In the genomic region with DNA sequence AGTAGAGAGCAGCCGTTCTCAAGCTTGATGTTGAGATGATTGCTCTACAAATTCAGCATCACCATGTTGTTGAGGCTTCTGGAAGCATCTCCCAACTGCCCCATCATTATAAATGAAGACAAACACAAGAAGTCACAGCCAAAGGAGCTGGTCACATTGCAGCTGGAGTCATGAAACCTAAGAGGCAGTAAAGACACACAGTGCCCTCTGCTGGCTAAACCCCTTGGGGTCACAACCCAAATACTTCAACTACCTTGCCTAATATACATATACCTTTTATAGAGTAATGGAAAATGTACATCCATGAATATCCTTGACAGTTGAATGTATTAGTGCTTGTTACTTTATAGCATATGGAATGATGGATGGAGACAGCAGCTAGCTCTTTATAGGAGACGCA, we compare ENCODE assay signal across 8 mouse cellular contexts.
DNase-seq lines count a peak whose midpoint lies in the region; ATAC-seq and TF ChIP-seq lines count a peak whose summit lies in the region.

No protein-coding gene starts in this region.

- H3K9me3 ChIP-seq in heart, postnatal 0 days (replicated peaks; ENCODE audit: control insufficient read depth, low read length), result no peaks in the 10 kb centered on the region
- H3K9me3 ChIP-seq in kidney, postnatal 0 days (replicated peaks; ENCODE audit: low read length), result no peaks in the 10 kb centered on the region

- 84% methylated on average over 2 of the region's 2 CpGs for WGBS in heart, postnatal 0 days
- 86% methylated on average over 2 of the region's 2 CpGs for WGBS in kidney, postnatal 0 days

- H3K4me3 ChIP-seq in heart, postnatal 0 days (ENCODE audit: low read depth, low read length), result no peak overlapping the region
- no peak overlapping the region for H3K4me3 ChIP-seq in kidney, postnatal 0 days (replicated peaks; ENCODE audit: low read depth, low read length)

- no peak overlapping the region for H3K9ac ChIP-seq in heart, postnatal 0 days (replicated peaks; ENCODE audit: low read depth, low read length)
- H3K9ac ChIP-seq in kidney, postnatal 0 days (ENCODE audit: low read depth, low read length), result no peak overlapping the region

- TF ChIP-seq EP300 in heart, postnatal 0 days (IDR thresholded peaks at IDR 0.05; ENCODE audit: low read depth), result no peak

- intact Hi-C loops in heart, postnatal 25 days (cut with DNase I), result no loop called here

- DNase-seq in heart, postnatal 0 days (ENCODE audit: low spot score), result no peak
- no peak for DNase-seq in heart, postnatal 25 days (ENCODE audit: low spot score)
- peak; percentile 81 to 82 for DNase-seq in B cell, adult 2 months
- DNase-seq in adrenal gland, postnatal 14 days, result peak; percentile 58
- peak; percentile 9 for DNase-seq in kidney, postnatal 0 days (ENCODE audit: low spot score)
- peak; percentile 30 to 71 for DNase-seq in spleen, adult 18-20 months
- no peak for DNase-seq in cerebellum, adult 11 months
- no peak for DNase-seq in layer of hippocampus, adult 9-10 months (ENCODE audit: low spot score)

- no peaks in the 10 kb centered on the region for H3K4me1 ChIP-seq in heart, postnatal 0 days (ENCODE audit: control insufficient read depth, insufficient read depth)
- no peaks in the 10 kb centered on the region for H3K4me1 ChIP-seq in kidney, postnatal 0 days (replicated peaks; ENCODE audit: insufficient read depth, low read length)

- ATAC-seq in heart, postnatal 0 days (ENCODE audit: insufficient read depth, low read depth), result no peak
- ATAC-seq in kidney, postnatal 0 days (replicated peaks; ENCODE audit: low FRiP score, low read depth), result no peak

- H3K4me2 ChIP-seq in heart, postnatal 0 days (ENCODE audit: low read depth, low read length), result no peak overlapping the region
- H3K4me2 ChIP-seq in kidney, postnatal 0 days (ENCODE audit: low read length), result no peak overlapping the region

- peak; percentile 45 for TF ChIP-seq CTCF in heart, postnatal 0 days (IDR thresholded peaks at IDR 0.05; ENCODE audit: low read depth)
- peak; percentile 59 for TF ChIP-seq CTCF in kidney, postnatal 0 days (IDR thresholded peaks at IDR 0.05; ENCODE audit: low read depth)

- H3K27ac ChIP-seq in heart, postnatal 0 days (ENCODE audit: low read depth), result no peak overlapping the region
- H3K27ac ChIP-seq in kidney, postnatal 0 days, result no peak overlapping the region

- no peaks in the 10 kb centered on the region for H3K36me3 ChIP-seq in heart, postnatal 0 days (replicated peaks; ENCODE audit: control insufficient read depth, insufficient read depth, low read length)
- H3K36me3 ChIP-seq in kidney, postnatal 0 days (ENCODE audit: insufficient read depth, low read length), result no peaks in the 10 kb centered on the region

- H3K27me3 ChIP-seq in heart, postnatal 0 days (ENCODE audit: control insufficient read depth, insufficient read depth, low read length), result no peaks in the 10 kb centered on the region
- H3K27me3 ChIP-seq in kidney, postnatal 0 days (ENCODE audit: insufficient read depth, low read length), result no peaks in the 10 kb centered on the region

Comparison
In these comparisons a context has a peak if more than half of its experiments do, and no peak if none do; other contexts are left out.
1. DNase-seq: peak in B cell, adult 2 months (2 of 2), adrenal gland, postnatal 14 days (single experiment), kidney, postnatal 0 days (single experiment) and spleen, adult 18-20 months (2 of 2); none in heart, postnatal 0 days (single experiment), heart, postnatal 25 days (single experiment), cerebellum, adult 11 months (single experiment) and layer of hippocampus, adult 9-10 months (single experiment).